Mouse (Mus musculus) ES-Bruce4 (cell line): ENCODE measurements around the gene Cyld. TPM values are rescaled to one million over a fixed set of nuclear protein-coding genes. Genes with fewer than 3 reads are reported as not detected.
A peak's percentile ranks its signal among the peaks of the same experiment; 100 is the strongest.

ENCODE experiments used
- H3K27ac ChIP-seq: 2 replicates; pipeline ENCODE4 v1.5.1; 2012; ENCODE audit warnings: low read length, inconsistent platforms; ENCODE audit not compliant: insufficient read depth
- H3K27me3 ChIP-seq: 2 replicates; pipeline ENCODE4 v1.6.1; 2012; ENCODE audit warnings: mild to moderate bottlenecking, low read length, inconsistent platforms; ENCODE audit not compliant: control insufficient read depth, poor library complexity, insufficient read depth, severe bottlenecking
- H3K36me3 ChIP-seq: 2 replicates; pipeline ENCODE4 v1.6.1; 2012; ENCODE audit warnings: inconsistent platforms, mild to moderate bottlenecking, low read length, moderate library complexity; ENCODE audit not compliant: control insufficient read depth, poor library complexity, insufficient read depth, severe bottlenecking
- H3K4me1 ChIP-seq: one replicate; pipeline ENCODE4 v1.8.1; 2011; ENCODE audit warnings: low read length; ENCODE audit not compliant: control insufficient read depth, insufficient read depth
- H3K4me3 ChIP-seq: 2 replicates; pipeline ENCODE4 v1.5.1; 2011; ENCODE audit warnings: low read depth, mild to moderate bottlenecking, low read length
- H3K9ac ChIP-seq: 2 replicates; pipeline ENCODE4 v1.6.1; 2012; ENCODE audit warnings: low read depth, mild to moderate bottlenecking, inconsistent platforms; ENCODE audit not compliant: poor library complexity, severe bottlenecking
- H3K9me3 ChIP-seq: replicated peaks from 2 replicates; pipeline ENCODE4 v1.6.1; 2012; ENCODE audit warnings: mild to moderate bottlenecking, low read length, inconsistent platforms; ENCODE audit not compliant: control insufficient read depth, poor library complexity, insufficient read depth, severe bottlenecking
- CTCF ChIP-seq: IDR thresholded peaks from one replicate; pipeline ENCODE4 v1.8.1; 2011; ENCODE audit warnings: low read depth, low read length
- EP300 ChIP-seq: IDR thresholded peaks from 2 replicates; pipeline ENCODE4 v1.6.1; 2011; ENCODE audit warnings: low read depth, low read length; ENCODE audit not compliant: insufficient read depth
- POLR2A ChIP-seq: IDR thresholded peaks from one replicate; pipeline ENCODE4 v1.8.1; 2011; ENCODE audit warnings: low read length; ENCODE audit not compliant: insufficient read depth
- polyA plus RNA-seq: library from polyadenylated mRNA; stranded (reverse); fragments of >200 nt; gene quantifications from 2 replicates; pipeline ENCODE4 v1.2.4, GENCODE M21; 2011; ENCODE audit warnings: low read depth; ENCODE audit not compliant: missing spikeins, insufficient read depth, insufficient read length

The Cyld gene
- polyA plus RNA-seq, 1 experiment = 18.6 TPM

GRCm38 (mm10) chr8:88698048-88698447, 1.2 kb downstream of the Cyld start:
- Histone ChIP-seq H3K4me1 (no peaks in the 10 kb centered on the region), H3K9ac (peak overlapping the region; percentile 44; the same call in 1 of the 2 replicates), H3K9me3 (no peaks in the 10 kb centered on the region), H3K27me3 (no peaks in the 10 kb centered on the region), H3K36me3 (no peaks in the 10 kb centered on the region), H3K4me3 (no peak overlapping the region), H3K27ac (no peak overlapping the region)
- no peak for TF ChIP-seq CTCF

GRCm38 (mm10) chr8:88701611-88702010, 4.8 kb downstream of the Cyld start:
- H3K4me1 ChIP-seq = no peaks in the 10 kb centered on the region
- no peaks in the 10 kb centered on the region for H3K27me3 ChIP-seq
- no peak overlapping the region for H3K4me3 ChIP-seq
- H3K27ac ChIP-seq = no peak overlapping the region
- no peak for TF ChIP-seq CTCF
- no peak for TF ChIP-seq POLR2A
- no peak for TF ChIP-seq EP300
- H3K9ac ChIP-seq = no peak overlapping the region
- H3K36me3 ChIP-seq = no peaks in the 10 kb centered on the region
- no peaks in the 10 kb centered on the region for H3K9me3 ChIP-seq

- Histone ChIP-seq H3K36me3 (no peaks in the 10 kb centered on the region), H3K27me3 (no peaks in the 10 kb centered on the region), H3K9me3 (no peaks in the 10 kb centered on the region), H3K4me1 (no peaks in the 10 kb centered on the region), H3K4me3 (no peak overlapping the region), H3K9ac (no peak overlapping the region), H3K27ac (no peak overlapping the region)
- TF ChIP-seq EP300 (no peak), POLR2A (no peak), CTCF (no peak)
Measured at GRCm38 (mm10) chr8:88702816-88703215, 6.0 kb downstream of the Cyld start.

- Histone ChIP-seq H3K4me1 (no peaks in the 10 kb centered on the region), H3K27ac (no peak overlapping the region), H3K36me3 (no peaks in the 10 kb centered on the region), H3K4me3 (no peak overlapping the region), H3K27me3 (no peaks in the 10 kb centered on the region), H3K9me3 (no peaks in the 10 kb centered on the region), H3K9ac (no peak overlapping the region)
- TF ChIP-seq POLR2A (no peak), CTCF (no peak), EP300 (no peak)
Measured at GRCm38 (mm10) chr8:88723256-88723963, 26.6 kb downstream of the Cyld start.

- Histone ChIP-seq H3K36me3 (no peaks in the 10 kb centered on the region), H3K9ac (no peak overlapping the region), H3K9me3 (no peaks in the 10 kb centered on the region), H3K27ac (no peak overlapping the region), H3K4me1 (no peaks in the 10 kb centered on the region), H3K4me3 (peak overlapping the region; percentile 9; the same call in 1 of the 2 replicates), H3K27me3 (no peaks in the 10 kb centered on the region)
- TF ChIP-seq POLR2A = no peak
- peak; percentile 60 for TF ChIP-seq CTCF
Measured at GRCm38 (mm10) chr8:88755175-88755791, 58.5 kb downstream of the Cyld start.

- TF ChIP-seq CTCF (no peak), EP300 (no peak), POLR2A (no peak)
- no peak overlapping the region for H3K4me3 ChIP-seq
Measured at GRCm38 (mm10) chr8:88761980-88762379, 65.2 kb downstream of the Cyld start.

More at GRCm38 (mm10) chr8:88761980-88762379, 65.2 kb downstream of the Cyld start:
- Histone ChIP-seq H3K9ac (no peak overlapping the region), H3K9me3 (no peaks in the 10 kb centered on the region), H3K36me3 (no peaks in the 10 kb centered on the region), H3K4me1 (no peaks in the 10 kb centered on the region), H3K27me3 (no peaks in the 10 kb centered on the region), H3K27ac (no peak overlapping the region)
